Mouse (Mus musculus) hindbrain, postnatal 0 days (tissue): ENCODE results near the gene Naif1. TPM values are rescaled to one million over a fixed set of nuclear protein-coding genes. Genes with fewer than 3 reads are reported as not detected.

Source experiments
- ATAC-seq: fragments of 200-750 bp; cut with Nextera tagmentation; 2 replicates; pipeline ENCODE4 v1.8.0; 2017; ENCODE audit warnings: mild to moderate bottlenecking, moderate TSS enrichment, moderate library complexity
- DNase-seq: peaks from one replicate; pipeline ENCODE4 v3.0.0-alpha.2; 2015; ENCODE audit warnings: low spot score
- H3K27ac ChIP-seq: fragments of 300-500 bp; sonication (generic); 2 replicates; pipeline ENCODE4 v1.5.1; 2014; ENCODE audit warnings: mild to moderate bottlenecking
- H3K27me3 ChIP-seq: fragments of 300-500 bp; sonication (generic); 2 replicates; pipeline ENCODE4 v1.6.1; 2014; ENCODE audit warnings: low read length, mixed read lengths; ENCODE audit not compliant: insufficient read depth
- H3K36me3 ChIP-seq: fragments of 300-500 bp; sonication (generic); 2 replicates; pipeline ENCODE4 v1.6.1; 2014; ENCODE audit warnings: low read length, mixed read lengths; ENCODE audit not compliant: insufficient read depth
- H3K4me1 ChIP-seq: fragments of 300-500 bp; sonication (generic); 2 replicates; pipeline ENCODE4 v1.6.1; 2014; ENCODE audit warnings: antibody characterized with exemption, low read length, mixed read lengths; ENCODE audit not compliant: insufficient read depth
- H3K4me2 ChIP-seq: fragments of 300-500 bp; sonication (generic); 2 replicates; pipeline ENCODE4 v1.6.1; 2014; ENCODE audit warnings: low read depth, mild to moderate bottlenecking, low read length, moderate library complexity, mixed read lengths
- H3K4me3 ChIP-seq: fragments of 300-500 bp; sonication (generic); 2 replicates; pipeline ENCODE4 v1.5.1; 2014; ENCODE audit warnings: low read length
- H3K9ac ChIP-seq: fragments of 300-500 bp; sonication (generic); replicated peaks from 2 replicates; pipeline ENCODE4 v1.6.1; 2014; ENCODE audit warnings: mild to moderate bottlenecking, low read length, moderate library complexity, mixed read lengths
- H3K9me3 ChIP-seq: fragments of 300-500 bp; sonication (generic); 2 replicates; pipeline ENCODE4 v1.6.1; 2016; ENCODE audit warnings: low read length, mixed read lengths
- CTCF ChIP-seq: IDR thresholded peaks from 2 replicates; pipeline ENCODE4 v1.5.1; 2016; ENCODE audit warnings: antibody characterized with exemption, control low read depth, low read depth
- WGBS: fragments of 180-500 bp; shearing (Covaris S2); extraction: QIAGEN DNeasy Blood & Tissue Kit; methylation state at CpG from one replicate; pipeline ENCODE4 v1.1.7; 2014; 5-methylcytosine and 5-hydroxymethylcytosine counted together
- polyA plus RNA-seq: library from polyadenylated mRNA; unstranded; fragments of >200 nt; fragmentation: Nextera tagmentation; extraction: Ambion mirVana; gene quantifications from 2 replicates; pipeline ENCODE4 v1.2.1, GENCODE M21; 2015
- total RNA-seq: library from RNA; depleted of rRNA; stranded (reverse); fragments of >200 nt; gene quantifications from 2 replicates; pipeline ENCODE4 v1.2.3, GENCODE M21; 2014

Naif1 gene
- total and polyA plus RNA-seq, 2 experiments from 2014 or later = 3.0 to 3.7 TPM

DNA sequence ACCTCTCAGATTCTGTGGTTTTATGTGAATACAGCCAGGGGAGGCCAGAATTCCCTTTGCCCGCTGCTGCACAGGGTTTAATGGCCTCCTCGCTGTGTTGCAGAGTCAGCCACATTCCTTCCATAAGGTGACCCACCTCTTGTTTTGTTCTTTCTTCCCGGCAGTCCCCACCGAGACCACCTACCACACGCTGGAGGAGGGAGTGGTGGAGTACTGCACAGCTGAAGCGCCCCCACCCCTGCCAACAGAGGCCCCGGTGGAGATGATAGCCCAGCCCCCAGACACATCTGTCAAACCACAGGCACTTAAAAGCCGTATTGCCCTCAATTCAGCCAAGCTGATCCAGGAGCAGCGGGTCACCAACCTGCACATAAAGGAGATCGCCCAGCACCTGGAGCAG lies 4.4 kb downstream of the Naif1 start:
- Histone ChIP-seq H3K36me3 (no peaks in the 10 kb centered on the region), H3K9ac (no peak overlapping the region), H3K27me3 (no peaks in the 10 kb centered on the region), H3K27ac (no peak overlapping the region), H3K4me2 (no peak overlapping the region), H3K4me1 (peaks cover 13% of the 10 kb centered on the region; the same call in 1 of the 2 replicates), H3K9me3 (no peaks in the 10 kb centered on the region), H3K4me3 (no peak overlapping the region)
- 85% methylated on average over 10 of the region's 10 CpGs for WGBS
- no peak for TF ChIP-seq CTCF
- ATAC-seq (no peak), DNase-seq (no peak)

DNA sequence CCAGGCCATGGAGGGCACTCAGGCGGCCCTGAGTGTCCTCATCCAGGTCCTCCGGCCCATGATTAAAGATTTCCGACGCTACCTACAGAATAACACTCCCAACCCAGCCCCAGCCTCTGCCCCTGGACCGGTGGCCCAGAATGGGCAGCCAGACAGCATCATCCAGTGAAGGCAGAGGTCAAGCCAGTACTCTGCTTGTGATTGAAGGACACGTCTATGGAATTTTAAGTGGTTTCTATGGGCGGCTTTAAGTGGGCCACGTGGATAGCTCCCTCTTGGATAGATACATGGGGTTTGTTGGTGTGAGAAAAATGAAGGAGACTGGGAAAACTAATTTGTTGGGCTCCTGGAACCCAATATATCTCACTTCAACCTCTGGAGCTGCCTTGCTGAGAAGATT lies 4.8 kb downstream of the Naif1 start:
- Histone ChIP-seq H3K4me1 (peaks cover 13% of the 10 kb centered on the region; the same call in 1 of the 2 replicates), H3K27ac (no peak overlapping the region), H3K9ac (no peak overlapping the region), H3K27me3 (no peaks in the 10 kb centered on the region), H3K9me3 (no peaks in the 10 kb centered on the region), H3K4me2 (no peak overlapping the region), H3K36me3 (no peaks in the 10 kb centered on the region), H3K4me3 (no peak overlapping the region)
- no peak for TF ChIP-seq CTCF
- DNase-seq (no peak), ATAC-seq (no peak)
- 92% methylated on average over 8 of the region's 8 CpGs for WGBS

DNA sequence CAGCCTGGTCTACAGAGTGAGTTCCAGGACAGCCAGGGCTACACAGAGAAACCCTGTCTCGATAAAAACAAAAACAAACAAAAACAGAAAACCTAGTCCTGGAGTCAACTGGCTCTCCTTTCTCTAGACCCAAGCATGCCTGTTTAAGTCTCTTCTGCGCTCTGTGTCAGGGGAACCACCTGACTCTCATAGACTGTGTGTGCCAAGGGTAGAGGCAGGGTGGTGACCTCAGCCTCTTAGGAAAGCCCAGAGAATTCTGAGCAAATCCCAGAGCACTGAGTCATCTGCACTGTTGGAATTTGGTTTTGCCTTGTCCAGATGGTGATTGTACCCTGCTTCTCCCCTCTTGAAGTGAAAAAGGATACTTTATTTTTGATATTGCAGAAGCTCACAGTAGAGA lies 8.0 kb downstream of the Naif1 start:
- H3K27me3 ChIP-seq = no peaks in the 10 kb centered on the region
- ATAC-seq (no peak), DNase-seq (no peak)
- no peak overlapping the region for H3K9ac ChIP-seq
- no peak overlapping the region for H3K4me3 ChIP-seq
- no peaks in the 10 kb centered on the region for H3K36me3 ChIP-seq
- 82% methylated on average over 2 of the region's 2 CpGs for WGBS
- H3K9me3 ChIP-seq = no peaks in the 10 kb centered on the region
- no peak for TF ChIP-seq CTCF
- H3K4me2 ChIP-seq = no peak overlapping the region
- no peaks in the 10 kb centered on the region for H3K4me1 ChIP-seq
- no peak overlapping the region for H3K27ac ChIP-seq

DNA sequence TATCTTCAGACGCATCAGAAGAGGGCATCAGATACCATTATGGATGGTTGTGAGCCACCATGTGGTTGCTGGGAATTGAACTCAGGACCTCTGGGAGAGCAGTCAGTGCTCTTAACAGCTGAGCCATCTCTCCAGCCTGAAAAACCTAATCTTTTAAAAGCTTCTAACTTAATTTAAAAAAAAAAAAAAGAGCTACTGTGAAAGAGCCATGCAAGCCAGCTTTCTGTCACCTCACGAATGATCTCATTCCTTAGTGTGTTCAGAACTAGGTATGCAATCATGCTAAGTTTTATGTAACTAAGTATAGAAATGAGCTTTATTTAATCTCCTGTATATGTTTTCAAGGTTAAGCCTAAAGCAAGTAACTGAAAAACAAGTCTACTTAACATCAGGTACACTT lies 9.4 kb downstream of the Naif1 start:
- Histone ChIP-seq H3K27ac (no peak overlapping the region), H3K36me3 (no peaks in the 10 kb centered on the region), H3K27me3 (no peaks in the 10 kb centered on the region), H3K9ac (no peak overlapping the region), H3K4me1 (no peaks in the 10 kb centered on the region), H3K4me2 (no peak overlapping the region), H3K9me3 (no peaks in the 10 kb centered on the region), H3K4me3 (no peak overlapping the region)
- DNase-seq (no peak), ATAC-seq (no peak)
- no peak for TF ChIP-seq CTCF
- WGBS = 92% methylated on average over 2 of the region's 2 CpGs

DNA sequence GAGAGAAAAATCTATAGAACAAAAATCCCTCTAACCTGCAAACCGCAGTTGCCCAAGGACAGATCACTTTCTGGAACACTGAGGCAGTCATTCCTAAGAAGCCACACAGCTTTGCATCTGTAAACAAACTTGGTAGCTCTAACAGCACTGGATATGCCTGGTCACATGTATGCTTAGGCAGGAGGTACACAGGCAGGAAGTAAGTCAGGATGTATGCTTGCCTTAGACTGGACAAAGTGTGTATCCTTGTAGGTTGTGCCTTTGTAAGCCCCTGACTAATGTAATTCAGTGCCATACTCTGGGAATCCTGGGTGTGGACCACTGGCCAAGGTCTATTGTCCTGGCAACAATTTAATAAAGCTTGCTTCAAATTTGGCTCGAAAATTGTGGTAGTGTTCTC lies 13.5 kb downstream of the Naif1 start:
- Histone ChIP-seq H3K27ac (no peak overlapping the region), H3K36me3 (no peaks in the 10 kb centered on the region), H3K9me3 (no peaks in the 10 kb centered on the region), H3K9ac (no peak overlapping the region), H3K4me3 (no peak overlapping the region), H3K4me1 (no peaks in the 10 kb centered on the region), H3K4me2 (no peak overlapping the region), H3K27me3 (no peaks in the 10 kb centered on the region)
- ATAC-seq (no peak), DNase-seq (no peak)
- 62% methylated on average over 2 of the region's 2 CpGs for WGBS
- no peak for TF ChIP-seq CTCF

DNA sequence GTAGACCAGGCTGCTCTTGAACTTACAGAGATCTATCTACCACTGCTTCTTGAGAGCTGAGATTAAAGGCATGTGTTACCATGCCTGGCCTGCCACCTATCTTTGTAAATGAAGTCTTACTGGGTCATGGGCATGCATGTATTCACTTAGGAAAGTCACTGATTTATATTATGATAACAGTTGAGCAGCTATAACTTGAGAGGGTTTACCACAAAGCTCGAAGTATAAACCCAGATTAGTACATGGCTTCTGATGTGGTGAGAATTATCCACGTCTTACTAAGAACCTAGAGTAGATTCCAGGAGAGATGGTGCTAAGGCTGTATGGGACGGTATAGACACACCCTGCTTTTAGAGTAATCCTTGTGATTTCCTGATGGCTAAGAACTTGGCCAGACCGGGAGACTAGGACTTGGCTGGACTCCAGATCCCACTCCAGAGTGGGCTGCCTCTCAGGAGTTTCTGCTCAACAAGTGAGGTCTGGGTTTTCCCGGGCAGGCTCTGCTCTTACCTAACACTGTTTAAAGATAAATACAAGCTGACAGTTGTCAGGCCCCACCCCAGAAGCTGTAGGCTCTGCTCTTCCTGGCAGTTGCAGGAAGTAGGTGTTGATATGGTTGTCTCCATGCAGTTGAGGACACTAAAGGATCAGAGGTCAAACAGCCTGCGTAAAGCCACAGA lies 14.1 kb downstream of the Naif1 start:
- DNase-seq (no peak), ATAC-seq (no peak)
- no peaks in the 10 kb centered on the region for H3K4me1 ChIP-seq
- H3K4me3 ChIP-seq = no peak overlapping the region
- no peaks in the 10 kb centered on the region for H3K36me3 ChIP-seq
- no peak overlapping the region for H3K9ac ChIP-seq
- H3K9me3 ChIP-seq = no peaks in the 10 kb centered on the region
- H3K4me2 ChIP-seq = no peak overlapping the region
- no peaks in the 10 kb centered on the region for H3K27me3 ChIP-seq
- TF ChIP-seq CTCF = no peak
- 60% methylated on average over 6 of the region's 6 CpGs for WGBS
- no peak overlapping the region for H3K27ac ChIP-seq

DNA sequence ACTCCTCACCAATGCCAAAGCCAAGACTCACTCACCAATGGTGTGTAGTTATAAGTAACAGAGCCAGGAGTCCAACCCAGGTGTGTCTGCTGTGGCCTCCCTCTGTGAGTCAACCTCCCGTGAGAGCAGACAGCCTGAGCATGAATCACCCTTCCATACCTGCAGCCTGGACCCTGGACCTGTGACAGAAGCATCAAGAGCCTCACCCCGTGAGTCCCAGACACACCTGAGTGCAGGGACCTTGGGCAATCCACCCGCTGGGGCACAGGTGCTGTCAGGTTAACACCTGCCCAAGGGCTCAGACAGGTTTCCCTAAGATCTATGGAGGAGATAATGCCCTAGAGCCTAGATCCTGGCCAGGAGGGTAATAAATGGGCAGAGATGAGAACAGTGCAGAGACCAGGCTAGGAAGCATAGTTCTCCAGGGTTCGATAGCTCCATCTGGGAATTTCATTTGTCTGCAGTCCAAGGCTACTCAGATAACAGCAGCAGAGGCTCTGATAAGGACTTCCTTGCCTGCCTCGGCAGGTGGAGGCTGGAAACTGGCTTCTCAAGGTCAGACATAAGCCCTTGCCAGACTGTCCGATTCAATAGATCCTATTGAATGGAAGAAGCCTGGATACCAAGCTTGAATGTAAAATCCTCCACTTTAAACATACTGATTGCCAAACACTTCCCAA lies 20.9 kb downstream of the Naif1 start:
- TF ChIP-seq CTCF = no peak
- no peak for ATAC-seq
- no peak for DNase-seq
- no peaks in the 10 kb centered on the region for H3K36me3 ChIP-seq
- no peak overlapping the region for H3K4me2 ChIP-seq
- no peaks in the 10 kb centered on the region for H3K9me3 ChIP-seq
- H3K4me1 ChIP-seq = no peaks in the 10 kb centered on the region
- H3K9ac ChIP-seq = no peak overlapping the region
- no peaks in the 10 kb centered on the region for H3K27me3 ChIP-seq
- no peak overlapping the region for H3K4me3 ChIP-seq
- WGBS = 90% methylated on average over 6 of the region's 6 CpGs
- no peak overlapping the region for H3K27ac ChIP-seq
